Mouse (Mus musculus) intestine, embryonic 15.5 days (tissue): Measurements from ENCODE around the gene Serinc5. TPM values are rescaled to one million over a fixed set of nuclear protein-coding genes. Genes with fewer than 3 reads are reported as not detected.
A peak's percentile ranks its signal among the peaks of the same experiment; 100 is the strongest.

Source experiments
- ATAC-seq: fragments of 200-750 bp; cut with Nextera tagmentation; 2 replicates; pipeline ENCODE4 v1.8.0; 2017; ENCODE audit warnings: moderate TSS enrichment, moderate library complexity
- H3K27ac ChIP-seq: fragments of 300-500 bp; sonication (generic); 2 replicates; pipeline ENCODE4 v1.5.1; 2015; ENCODE audit warnings: mild to moderate bottlenecking, inconsistent platforms
- H3K27me3 ChIP-seq: fragments of 300-500 bp; sonication (generic); replicated peaks from 2 replicates; pipeline ENCODE4 v1.6.1; 2015; ENCODE audit warnings: inconsistent platforms
- H3K36me3 ChIP-seq: fragments of 300-500 bp; sonication (generic); 2 replicates; pipeline ENCODE4 v1.6.1; 2015; ENCODE audit warnings: inconsistent platforms
- H3K4me1 ChIP-seq: fragments of 300-500 bp; sonication (generic); replicated peaks from 2 replicates; pipeline ENCODE4 v1.6.1; 2015; ENCODE audit warnings: inconsistent platforms
- H3K4me2 ChIP-seq: fragments of 300-500 bp; sonication (generic); replicated peaks from 2 replicates; pipeline ENCODE4 v1.6.1; 2015; ENCODE audit warnings: mild to moderate bottlenecking, inconsistent platforms
- H3K4me3 ChIP-seq: fragments of 300-500 bp; sonication (generic); replicated peaks from 2 replicates; pipeline ENCODE4 v1.5.1; 2015; ENCODE audit warnings: inconsistent platforms
- H3K9ac ChIP-seq: fragments of 300-500 bp; sonication (generic); 2 replicates; pipeline ENCODE4 v1.6.1; 2015; ENCODE audit warnings: inconsistent platforms
- H3K9me3 ChIP-seq: fragments of 300-500 bp; sonication (generic); 2 replicates; pipeline ENCODE4 v1.6.1; 2016; ENCODE audit warnings: inconsistent platforms
- WGBS: fragments of 180-500 bp; shearing (Covaris S2); methylation state at CpG from one replicate; pipeline ENCODE4 v1.1.7; 2015; 5-methylcytosine and 5-hydroxymethylcytosine counted together
- polyA plus RNA-seq: library from polyadenylated mRNA; unstranded; fragments of >200 nt; fragmentation: Nextera tagmentation; extraction: Ambion mirVana; gene quantifications from 2 replicates; pipeline ENCODE4 v1.2.1, GENCODE M21; 2015

Gene Serinc5
- polyA plus RNA-seq, 1 experiment from 2014 or later = 21.4 TPM

GRCm38 (mm10) chr13:92697141-92697540, 86.2 kb downstream of the Serinc5 start:
- 64% methylated on average over 4 of the region's 4 CpGs for whole genome bisulfite sequencing
- ATAC-seq = no peak

GRCm38 (mm10) chr13:92698781-92699180, 87.9 kb downstream of the Serinc5 start:
- no peak for ATAC-seq

More at GRCm38 (mm10) chr13:92697141-92697540, 86.2 kb downstream of the Serinc5 start:
- Histone ChIP-seq H3K9ac (no peak overlapping the region), H3K36me3 (no peaks in the 10 kb centered on the region; the same call in none of the 2 replicates), H3K27ac (peak overlapping the region; percentile 54), H3K4me1 (peaks cover 10% of the 10 kb centered on the region; the same call in 1 of the 2 replicates), H3K27me3 (no peaks in the 10 kb centered on the region), H3K4me3 (no peak overlapping the region), H3K9me3 (no peaks in the 10 kb centered on the region), H3K4me2 (no peak overlapping the region)

DNA sequence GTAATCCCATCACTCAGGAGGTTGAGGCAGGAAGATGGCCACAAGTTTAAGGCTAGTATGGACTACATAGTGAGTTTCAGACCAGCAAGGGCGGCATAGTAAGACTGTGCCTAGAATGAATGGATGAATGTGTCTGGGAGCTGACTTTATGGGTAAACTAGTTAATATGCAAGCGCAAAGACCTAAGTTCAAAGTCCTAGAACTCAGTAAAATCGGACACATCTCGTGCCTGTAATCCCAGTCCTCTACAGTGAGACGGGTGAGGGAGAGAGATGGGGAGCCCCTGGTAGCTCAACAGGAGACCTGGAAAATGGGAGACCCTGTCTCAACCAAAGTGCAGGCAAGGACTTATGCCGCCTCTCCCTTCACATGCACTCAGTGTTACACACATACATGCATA, 88.5 kb downstream of the Serinc5 start:
- Histone ChIP-seq H3K9ac (no peak overlapping the region), H3K4me3 (no peak overlapping the region), H3K36me3 (no peaks in the 10 kb centered on the region; the same call in none of the 2 replicates), H3K4me1 (peaks cover 5% of the 10 kb centered on the region; the same call in 1 of the 2 replicates), H3K9me3 (no peaks in the 10 kb centered on the region), H3K27ac (no peak overlapping the region), H3K4me2 (no peak overlapping the region), H3K27me3 (no peaks in the 10 kb centered on the region)
- ATAC-seq = no peak
- WGBS = 84% methylated on average over 6 of the region's 6 CpGs

More at GRCm38 (mm10) chr13:92698781-92699180, 87.9 kb downstream of the Serinc5 start:
- no peak overlapping the region for H3K9ac ChIP-seq
- 81% methylated on average over 9 of the region's 9 CpGs for WGBS
- H3K9me3 ChIP-seq = no peaks in the 10 kb centered on the region
- no peak overlapping the region for H3K4me3 ChIP-seq
- H3K4me2 ChIP-seq = no peak overlapping the region
- no peaks in the 10 kb centered on the region; the same call in none of the 2 replicates for H3K36me3 ChIP-seq
- no peaks in the 10 kb centered on the region for H3K27me3 ChIP-seq
- peaks cover 8% of the 10 kb centered on the region; the same call in 1 of the 2 replicates for H3K4me1 ChIP-seq
- H3K27ac ChIP-seq = no peak overlapping the region

- H3K9me3 ChIP-seq = no peaks in the 10 kb centered on the region
- ATAC-seq = no peak
- 60% methylated on average over 5 of the region's 5 CpGs for WGBS
Measured at GRCm38 (mm10) chr13:92702035-92702434, 91.1 kb downstream of the Serinc5 start.

DNA sequence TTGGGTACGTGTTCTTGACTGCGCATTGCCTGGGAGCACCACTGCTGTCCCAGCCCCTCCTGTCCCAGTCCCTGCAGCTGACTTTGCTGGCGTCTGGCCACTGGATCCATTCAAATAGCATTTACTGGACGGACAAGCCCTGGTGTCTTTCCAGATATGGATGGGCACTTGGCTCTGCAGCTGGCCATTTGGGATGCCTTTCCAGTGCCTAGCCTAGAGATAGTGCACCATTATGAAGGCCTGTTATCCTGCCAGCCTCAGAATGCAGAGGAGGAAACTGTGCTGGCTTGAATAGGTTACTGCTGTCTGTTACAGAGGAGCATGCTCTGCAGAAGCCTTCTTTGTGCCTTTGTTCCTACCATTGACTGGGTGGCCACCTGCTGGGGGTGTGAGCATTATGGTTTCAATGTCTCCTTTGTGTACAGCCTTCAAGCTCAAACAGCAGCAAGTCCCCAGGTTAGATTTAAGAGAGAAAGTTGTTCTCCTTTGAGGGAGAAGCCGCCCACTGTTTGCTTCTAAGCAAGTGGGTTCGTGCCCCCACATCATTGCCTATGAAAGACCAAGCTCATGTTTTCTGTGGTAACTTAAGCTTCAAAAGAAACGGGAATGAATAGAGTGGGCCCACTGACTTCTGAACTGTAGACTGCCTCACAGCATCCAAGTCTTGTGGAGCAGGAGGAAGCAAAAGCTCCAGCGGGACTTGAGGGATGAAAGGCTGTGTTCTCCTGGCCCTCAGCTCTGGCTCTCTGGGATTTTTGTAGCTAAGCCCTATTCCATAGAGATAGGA, 92.5 kb downstream of the Serinc5 start:
- H3K27me3 ChIP-seq = no peaks in the 10 kb centered on the region
- H3K27ac ChIP-seq = no peak overlapping the region
- ATAC-seq = no peak; the same call in 1 of the 2 replicates
- no peak overlapping the region for H3K4me2 ChIP-seq
- 66% methylated on average over 8 of the region's 8 CpGs for WGBS
- no peaks in the 10 kb centered on the region; the same call in 1 of the 2 replicates for H3K4me1 ChIP-seq
- H3K9ac ChIP-seq = no peak overlapping the region
- H3K4me3 ChIP-seq = no peak overlapping the region
- no peaks in the 10 kb centered on the region for H3K9me3 ChIP-seq
- H3K36me3 ChIP-seq = 0 out of 2 replicates have a peak, but pooled peaks cover under 1% of the 10 kb centered on the region

More at GRCm38 (mm10) chr13:92702035-92702434, 91.1 kb downstream of the Serinc5 start:
- no peak overlapping the region for H3K27ac ChIP-seq
- no peaks in the 10 kb centered on the region; the same call in 1 of the 2 replicates for H3K36me3 ChIP-seq
- H3K4me2 ChIP-seq = no peak overlapping the region
- no peak overlapping the region for H3K4me3 ChIP-seq
- no peak overlapping the region for H3K9ac ChIP-seq
- no peaks in the 10 kb centered on the region; the same call in 1 of the 2 replicates for H3K4me1 ChIP-seq
- H3K27me3 ChIP-seq = no peaks in the 10 kb centered on the region

GRCm38 (mm10) chr13:92704189-92704588, 93.3 kb downstream of the Serinc5 start:
- H3K27me3 ChIP-seq = no peaks in the 10 kb centered on the region
- 49% methylated on average over 7 of the region's 7 CpGs for WGBS
- H3K9me3 ChIP-seq = no peaks in the 10 kb centered on the region
- no peak overlapping the region for H3K9ac ChIP-seq
- H3K4me2 ChIP-seq = no peak overlapping the region
- no peak overlapping the region for H3K27ac ChIP-seq
- 0 out of 2 replicates have a peak, but pooled peaks cover 3% of the 10 kb centered on the region for H3K36me3 ChIP-seq
- H3K4me3 ChIP-seq = no peak overlapping the region
- no peaks in the 10 kb centered on the region; the same call in 1 of the 2 replicates for H3K4me1 ChIP-seq
- ATAC-seq = no peak

GRCm38 (mm10) chr13:92705016-92705535, 94.2 kb downstream of the Serinc5 start:
- 94% methylated on average over 7 of the region's 7 CpGs for WGBS
- Histone ChIP-seq H3K27ac (no peak overlapping the region), H3K4me2 (no peak overlapping the region), H3K4me1 (no peaks in the 10 kb centered on the region; the same call in 1 of the 2 replicates), H3K27me3 (no peaks in the 10 kb centered on the region), H3K9ac (no peak overlapping the region), H3K4me3 (no peak overlapping the region), H3K9me3 (no peaks in the 10 kb centered on the region), H3K36me3 (0 out of 2 replicates have a peak, but pooled peaks cover 3% of the 10 kb centered on the region)
- no peak for ATAC-seq

- Histone ChIP-seq H3K27me3 (no peaks in the 10 kb centered on the region), H3K9me3 (no peaks in the 10 kb centered on the region), H3K27ac (no peak overlapping the region), H3K36me3 (0 out of 2 replicates have a peak, but pooled peaks cover 3% of the 10 kb centered on the region), H3K4me3 (no peak overlapping the region), H3K4me1 (no peaks in the 10 kb centered on the region; the same call in 1 of the 2 replicates), H3K9ac (no peak overlapping the region), H3K4me2 (no peak overlapping the region)
- peak; percentile 83 for ATAC-seq
- 77% methylated on average over 9 of the region's 9 CpGs for WGBS
Measured at GRCm38 (mm10) chr13:92706342-92707061, 95.6 kb downstream of the Serinc5 start.

DNA sequence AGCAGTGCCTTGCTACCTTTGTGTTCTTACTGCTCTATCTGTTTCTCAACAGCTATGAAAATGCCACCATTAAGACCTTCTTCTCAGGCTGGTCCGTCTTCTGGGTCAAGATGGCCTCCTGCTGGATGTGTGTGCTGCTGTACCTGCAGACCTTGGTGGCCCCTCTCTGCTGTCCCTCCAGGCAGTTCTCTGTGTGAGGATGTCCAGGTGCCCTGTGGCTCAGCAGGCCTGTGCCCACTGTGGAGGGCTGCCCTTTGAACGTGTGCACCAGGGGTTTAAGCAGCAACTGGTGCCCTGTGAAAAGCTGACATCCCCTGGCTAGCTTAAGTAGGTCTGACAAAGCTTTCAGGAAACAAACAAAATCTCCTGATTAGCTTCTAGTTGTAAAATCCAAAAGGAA, 97.0 kb downstream of the Serinc5 start:
- Histone ChIP-seq H3K36me3 (0 out of 2 replicates have a peak, but pooled peaks cover 3% of the 10 kb centered on the region), H3K4me2 (no peak overlapping the region), H3K27ac (no peak overlapping the region), H3K9me3 (no peaks in the 10 kb centered on the region), H3K4me3 (no peak overlapping the region), H3K9ac (no peak overlapping the region), H3K27me3 (no peaks in the 10 kb centered on the region), H3K4me1 (no peaks in the 10 kb centered on the region; the same call in 1 of the 2 replicates)
- no peak for ATAC-seq
- 75% methylated on average over 2 of the region's 2 CpGs for WGBS

- Histone ChIP-seq H3K4me1 (no peaks in the 10 kb centered on the region; the same call in 1 of the 2 replicates), H3K4me3 (no peak overlapping the region), H3K9me3 (no peaks in the 10 kb centered on the region), H3K27me3 (no peaks in the 10 kb centered on the region), H3K4me2 (no peak overlapping the region), H3K36me3 (0 out of 2 replicates have a peak, but pooled peaks cover 3% of the 10 kb centered on the region), H3K27ac (no peak overlapping the region), H3K9ac (no peak overlapping the region)
- WGBS = 85% methylated on average over 1 of the region's 1 CpGs
- no peak for ATAC-seq
Measured at GRCm38 (mm10) chr13:92708466-92708865, 97.6 kb downstream of the Serinc5 start.

- Histone ChIP-seq H3K9me3 (no peaks in the 10 kb centered on the region), H3K9ac (no peak overlapping the region), H3K36me3 (0 out of 2 replicates have a peak, but pooled peaks cover 3% of the 10 kb centered on the region), H3K27ac (no peak overlapping the region), H3K27me3 (no peaks in the 10 kb centered on the region), H3K4me3 (no peak overlapping the region), H3K4me1 (no peaks in the 10 kb centered on the region; the same call in 1 of the 2 replicates), H3K4me2 (no peak overlapping the region)
- no peak for ATAC-seq
- WGBS = 57% methylated on average over 3 of the region's 3 CpGs
Measured at GRCm38 (mm10) chr13:92709535-92709934, 98.6 kb downstream of the Serinc5 start.

- H3K27me3 ChIP-seq = no peaks in the 10 kb centered on the region
- WGBS = 57% methylated on average over 1 of the region's 1 CpGs
- H3K4me1 ChIP-seq = no peaks in the 10 kb centered on the region
- H3K36me3 ChIP-seq = 0 out of 2 replicates have a peak, but pooled peaks cover 3% of the 10 kb centered on the region
- no peaks in the 10 kb centered on the region for H3K9me3 ChIP-seq
- ATAC-seq = no peak
- no peak overlapping the region for H3K9ac ChIP-seq
- no peak overlapping the region for H3K4me3 ChIP-seq
- no peak overlapping the region for H3K27ac ChIP-seq
- no peak overlapping the region for H3K4me2 ChIP-seq
Measured at GRCm38 (mm10) chr13:92710361-92710760, 99.5 kb downstream of the Serinc5 start.
